Mouse (Mus musculus): ENCODE measurements around the gene Sox9.

Gene Sox9

GRCm38 (mm10) chr11:112796379-112796778 is 14.4 kb downstream of the Sox9 start:
- no peak for ATAC-seq (ENCODE audit: insufficient number of reproducible peaks, low FRiP score, low TSS enrichment)

GRCm38 (mm10) chr11:112798831-112799382 is 16.9 kb downstream of the Sox9 start:
- ATAC-seq (ENCODE audit: insufficient number of reproducible peaks, low FRiP score, low TSS enrichment): no peak

GRCm38 (mm10) chr11:112801189-112801818 is 19.3 kb downstream of the Sox9 start:
- ATAC-seq (ENCODE audit: insufficient number of reproducible peaks, low FRiP score, low TSS enrichment): no peak

- no peak for ATAC-seq (ENCODE audit: insufficient number of reproducible peaks, low FRiP score, low TSS enrichment)
Observed at GRCm38 (mm10) chr11:112807838-112808506, 25.9 kb downstream of the Sox9 start.

GRCm38 (mm10) chr11:112810447-112811151 is 28.6 kb downstream of the Sox9 start:
- ATAC-seq (ENCODE audit: insufficient number of reproducible peaks, low FRiP score, low TSS enrichment): no peak

- no peak; the same call in 1 of the 2 replicates for ATAC-seq (ENCODE audit: insufficient number of reproducible peaks, low FRiP score, low TSS enrichment)
Observed at GRCm38 (mm10) chr11:112811152-112811871, 29.3 kb downstream of the Sox9 start.

- no peak for ATAC-seq (ENCODE audit: insufficient number of reproducible peaks, low FRiP score, low TSS enrichment)
Observed at GRCm38 (mm10) chr11:112817829-112818650, 36.0 kb downstream of the Sox9 start.

- ATAC-seq (ENCODE audit: insufficient number of reproducible peaks, low FRiP score, low TSS enrichment): no peak
Observed at GRCm38 (mm10) chr11:112818651-112819270, 36.7 kb downstream of the Sox9 start.

GRCm38 (mm10) chr11:112821536-112821935 is 39.5 kb downstream of the Sox9 start:
- ATAC-seq (ENCODE audit: insufficient number of reproducible peaks, low FRiP score, low TSS enrichment): no peak

- no peak for ATAC-seq (ENCODE audit: insufficient number of reproducible peaks, low FRiP score, low TSS enrichment)
Observed at GRCm38 (mm10) chr11:112824146-112824545, 42.1 kb downstream of the Sox9 start.

GRCm38 (mm10) chr11:112826193-112827043 is 44.4 kb downstream of the Sox9 start:
- ATAC-seq (ENCODE audit: insufficient number of reproducible peaks, low FRiP score, low TSS enrichment): no peak

GRCm38 (mm10) chr11:112827044-112827347 is 45.0 kb downstream of the Sox9 start:
- ATAC-seq (ENCODE audit: insufficient number of reproducible peaks, low FRiP score, low TSS enrichment): no peak

GRCm38 (mm10) chr11:112828553-112829287 is 46.7 kb downstream of the Sox9 start:
- no peak for ATAC-seq (ENCODE audit: insufficient number of reproducible peaks, low FRiP score, low TSS enrichment)

- no peak for ATAC-seq (ENCODE audit: insufficient number of reproducible peaks, low FRiP score, low TSS enrichment)
Observed at GRCm38 (mm10) chr11:112834245-112835005, 52.4 kb downstream of the Sox9 start.

- no peak for ATAC-seq (ENCODE audit: insufficient number of reproducible peaks, low FRiP score, low TSS enrichment)
Observed at GRCm38 (mm10) chr11:112835468-112836092, 53.6 kb downstream of the Sox9 start.

Data from cerebellum, adult (tissue).